Mouse (Mus musculus) T-helper 2 cell (primary cell): Measurements from ENCODE around the gene Slc29a4.

ENCODE experiments used
- in situ Hi-C: fragments of 300-600 bp; cut with MboI, MseI; formaldehyde crosslinking; loops from one replicate; pipeline ENCODE4 v1.15.1; 2025; ENCODE audit warnings: high pct_unique_total_duplicates

The Slc29a4 gene

GRCm38 (mm10) chr5:142739941-142740340 is 47.6 kb downstream of the Slc29a4 start:
- in situ Hi-C loops = no loop called here

DNA sequence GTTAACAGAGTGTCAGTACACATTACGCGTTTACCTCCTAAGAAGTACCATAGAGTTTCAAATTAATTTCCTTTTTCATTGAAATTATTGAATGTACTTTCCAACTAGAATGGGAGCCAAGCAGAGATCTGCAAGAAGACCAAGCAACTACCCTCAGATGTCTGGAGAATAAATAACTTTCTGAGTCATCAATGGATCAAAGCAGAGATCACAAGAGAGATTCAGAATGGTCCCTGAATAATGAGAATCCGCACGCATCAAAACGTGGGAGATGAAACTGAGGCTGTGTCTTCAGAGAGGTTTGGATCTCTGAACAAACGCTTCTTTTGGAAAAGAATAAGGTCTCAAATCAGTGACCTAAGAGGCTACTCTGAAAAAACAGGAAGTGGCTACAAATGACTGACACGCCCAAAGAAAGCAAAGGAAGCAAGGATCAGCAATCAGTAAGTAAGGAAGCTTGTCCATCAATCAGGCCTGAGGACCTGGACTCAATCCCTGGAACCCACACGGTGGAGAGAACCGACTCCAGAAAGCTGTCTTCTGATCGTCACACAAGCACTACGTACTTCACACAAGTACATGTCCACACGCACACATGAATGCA is 54.8 kb downstream of the Slc29a4 start:
- in situ Hi-C loops = no loop called here

GRCm38 (mm10) chr5:142750173-142750572 is 57.9 kb downstream of the Slc29a4 start:
- in situ Hi-C loops = no loop called here

DNA sequence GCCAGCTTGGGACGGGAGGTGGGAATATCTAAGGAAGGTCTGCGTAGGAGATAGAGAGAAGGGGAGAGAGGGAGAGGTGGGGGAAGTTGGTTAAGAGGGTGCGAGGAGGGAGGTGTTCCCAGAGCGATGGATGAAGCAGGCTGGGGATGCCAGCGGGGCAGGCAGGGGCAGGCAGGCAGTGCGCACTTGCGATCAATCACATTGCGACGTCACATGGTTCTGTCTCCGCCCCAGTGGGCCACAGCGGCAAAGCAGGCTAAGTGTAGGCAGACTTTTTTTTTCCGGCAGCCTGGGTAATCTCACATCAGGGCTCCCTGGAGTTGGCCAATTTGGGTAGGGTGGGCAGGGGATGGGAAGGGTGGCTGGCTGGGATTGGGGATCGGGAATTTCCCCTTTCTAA is 59.9 kb downstream of the Slc29a4 start:
- in situ Hi-C loops = no loop called here

DNA sequence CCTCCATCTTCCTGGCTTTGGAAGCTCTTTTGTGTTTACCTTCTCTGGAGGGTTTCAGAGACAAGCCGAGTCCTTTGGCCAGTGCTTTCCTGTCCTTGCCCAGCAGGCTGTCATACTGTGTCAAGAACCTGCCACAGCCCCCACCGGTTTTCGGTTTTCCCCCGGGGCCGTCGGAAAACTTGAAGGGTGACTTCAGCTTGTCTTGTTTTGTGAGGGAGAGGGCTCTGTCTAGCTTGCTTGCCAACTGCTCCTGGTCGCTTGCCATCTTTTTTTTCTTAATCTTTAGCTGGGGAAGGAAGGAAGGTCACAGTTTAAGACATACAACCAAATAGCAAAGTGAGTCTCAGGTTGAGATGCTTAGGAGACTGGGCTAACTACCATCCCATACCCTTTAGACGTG is 67.5 kb downstream of the Slc29a4 start:
- in situ Hi-C loops = loop anchor here (5.0 kb wide), 1 partner anchor 78 kb away; no protein-coding TSS in a partner anchor

- in situ Hi-C loops = loop anchor here (5.0 kb wide), 1 partner anchor 76 kb away; no protein-coding TSS in a partner anchor
These were observed 69.1 kb downstream of the Slc29a4 start for GRCm38 (mm10) chr5:142761326-142761983.

DNA sequence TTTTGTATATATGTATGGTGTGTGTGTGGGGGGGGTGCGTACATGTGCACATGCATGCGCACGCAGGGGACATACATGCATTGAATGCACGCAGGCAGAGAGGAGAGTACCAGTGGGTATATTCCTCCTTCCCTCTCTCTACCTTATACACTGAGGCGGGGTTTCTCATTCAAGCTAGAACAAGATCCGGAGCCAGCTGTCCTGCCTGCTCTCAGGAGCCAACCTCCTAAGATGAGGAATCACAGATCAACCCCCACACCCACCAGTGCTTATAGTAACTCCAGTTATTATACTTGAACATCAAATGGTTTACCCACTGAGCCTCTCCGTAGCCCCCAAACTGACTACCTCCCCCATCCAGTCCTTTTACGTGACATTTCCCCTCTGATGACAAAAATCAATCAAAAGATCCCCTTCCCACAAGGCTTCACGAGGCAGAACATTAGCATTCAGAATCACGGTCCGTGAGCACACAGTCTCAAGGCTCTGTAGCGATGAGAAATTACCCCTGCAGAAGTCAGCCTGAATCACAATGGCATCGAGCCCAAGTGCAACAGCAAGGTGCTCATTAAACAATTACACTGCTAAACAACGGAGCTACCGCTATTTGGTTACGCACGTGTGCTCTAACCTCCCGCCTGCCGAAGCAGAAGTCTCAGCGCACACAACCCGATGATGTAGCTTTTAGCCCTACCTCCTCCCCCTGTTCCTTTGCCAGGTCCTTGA is 69.9 kb downstream of the Slc29a4 start:
- in situ Hi-C loops = loop anchor here (5.0 kb wide), 1 partner anchor 75 kb away; no protein-coding TSS in a partner anchor

GRCm38 (mm10) chr5:142764306-142764705 is 72.0 kb downstream of the Slc29a4 start:
- in situ Hi-C loops = loop anchor here (5.0 kb wide), 1 partner anchor 73 kb away; no protein-coding TSS in a partner anchor

- in situ Hi-C loops = loop anchor here (5.0 kb wide), 1 partner anchor 72 kb away; no protein-coding TSS in a partner anchor
These were observed 72.6 kb downstream of the Slc29a4 start for GRCm38 (mm10) chr5:142764889-142765288.

DNA sequence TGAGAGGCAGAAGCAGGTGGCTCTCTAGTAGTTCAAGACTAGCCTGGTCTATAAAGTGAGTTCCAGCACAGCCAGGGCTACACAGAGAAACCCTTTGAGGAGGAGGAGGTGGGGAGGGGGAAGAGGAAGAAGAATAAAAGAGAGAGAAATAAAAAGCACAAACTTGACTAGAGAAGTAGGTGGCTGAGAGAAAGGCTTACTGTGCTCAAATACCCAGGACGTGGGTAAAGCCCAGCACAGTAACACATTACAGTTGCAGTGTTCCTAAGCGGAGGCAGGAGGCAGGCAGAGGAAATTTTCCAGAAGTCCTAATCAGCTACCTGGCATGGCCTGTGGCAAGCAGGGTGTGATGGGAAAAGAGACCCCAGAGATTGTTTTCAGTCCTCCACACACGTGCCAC is 74.4 kb downstream of the Slc29a4 start:
- in situ Hi-C loops = no loop called here

- in situ Hi-C loops = no loop called here
These were observed 75.6 kb downstream of the Slc29a4 start for GRCm38 (mm10) chr5:142767937-142768336.

- in situ Hi-C loops = no loop called here
These were observed 76.3 kb downstream of the Slc29a4 start for GRCm38 (mm10) chr5:142768352-142769267.

- in situ Hi-C loops = no loop called here
These were observed 77.3 kb downstream of the Slc29a4 start for GRCm38 (mm10) chr5:142769641-142770040.

DNA sequence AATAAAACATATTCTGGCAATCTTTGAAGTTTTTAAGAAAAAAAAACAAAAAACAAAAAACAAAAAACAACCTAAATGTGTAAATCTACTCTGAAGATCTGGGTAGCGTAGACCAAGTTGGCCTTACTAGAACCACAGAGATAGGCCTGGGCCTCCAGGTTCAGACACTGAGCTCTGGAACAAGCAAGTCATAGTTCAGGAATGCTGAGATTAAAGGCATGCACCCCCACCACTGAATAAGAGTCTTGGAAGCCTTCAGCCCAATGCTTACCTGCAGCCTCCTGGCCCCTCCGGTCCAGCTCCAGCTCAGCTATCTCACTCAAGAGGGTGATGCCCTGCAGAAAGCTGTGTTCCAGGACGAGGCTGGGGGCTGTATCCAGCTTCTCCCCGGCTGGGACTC is 78.7 kb downstream of the Slc29a4 start:
- in situ Hi-C loops = no loop called here

- in situ Hi-C loops = no loop called here
These were observed 79.7 kb downstream of the Slc29a4 start for GRCm38 (mm10) chr5:142771964-142772363.
